Mouse (Mus musculus) lung, adult 2 months (tissue): ENCODE results near the gene Cenpa.

Experiments used
- CTCF ChIP-seq: fragments of 200-500 bp; IDR thresholded peaks from 2 replicates; pipeline ENCODE4 v1.5.1; 2011; ENCODE audit warnings: mild to moderate bottlenecking, low read length, control low read depth; ENCODE audit not compliant: insufficient read depth
- POLR2A ChIP-seq: fragments of 200-500 bp; IDR thresholded peaks from 2 replicates; pipeline ENCODE4 v1.6.1; 2011; ENCODE audit warnings: low read depth, mild to moderate bottlenecking, control low read depth, low read length, borderline replicate concordance; ENCODE audit errors: extremely low read depth

GRCm38 (mm10) chr5:30716311-30716710 lies 49.7 kb downstream of the Cenpa start:
- TF ChIP-seq POLR2A (no peak), CTCF (no peak)
